Mouse (Mus musculus) urinary bladder, postnatal 4 days (tissue): ENCODE results near the gene Nln.
A peak's percentile ranks its signal among the peaks of the same experiment; 100 is the strongest.

ENCODE experiments used
- DNase-seq, 2 experiments: peaks; one replicate each; pipeline ENCODE4 v3.0.0; 2021 to 2022; ENCODE audit warnings: low spot score in 2 of 2

Gene Nln

GRCm38 (mm10) chr13:104042738-104043137 is 66.7 kb downstream of the Nln start:
- DNase-seq = no peak

- DNase-seq = no peak
These were observed 67.9 kb downstream of the Nln start for GRCm38 (mm10) chr13:104041481-104041880.

GRCm38 (mm10) chr13:104040950-104041349 is 68.5 kb downstream of the Nln start:
- DNase-seq = no peak

GRCm38 (mm10) chr13:104039861-104040260 is 69.6 kb downstream of the Nln start:
- DNase-seq = no peak

GRCm38 (mm10) chr13:104038891-104039290 is 70.5 kb downstream of the Nln start:
- no peak for DNase-seq

- DNase-seq = no peak
These were observed 71.1 kb downstream of the Nln start for GRCm38 (mm10) chr13:104038358-104038757.

GRCm38 (mm10) chr13:104037531-104038290 is 71.7 kb downstream of the Nln start:
- no peak for DNase-seq

GRCm38 (mm10) chr13:104036494-104037290 is 72.7 kb downstream of the Nln start:
- peak in 1 of 2 experiments; percentile 54 for DNase-seq

GRCm38 (mm10) chr13:104035651-104036050 is 73.8 kb downstream of the Nln start:
- DNase-seq = no peak

- DNase-seq = no peak
These were observed 74.6 kb downstream of the Nln start for GRCm38 (mm10) chr13:104034854-104035253.

- DNase-seq = no peak
These were observed 76.7 kb downstream of the Nln start for GRCm38 (mm10) chr13:104032620-104033133.

- DNase-seq = no peak
These were observed 77.5 kb downstream of the Nln start for GRCm38 (mm10) chr13:104031821-104032331.

- DNase-seq = no peak
These were observed 78.5 kb downstream of the Nln start for GRCm38 (mm10) chr13:104030956-104031355.

- DNase-seq = no peak
These were observed 79.9 kb downstream of the Nln start for GRCm38 (mm10) chr13:104029511-104029910.

- DNase-seq = no peak
These were observed 80.3 kb downstream of the Nln start for GRCm38 (mm10) chr13:104029089-104029488.

GRCm38 (mm10) chr13:104026525-104026924 is 82.9 kb downstream of the Nln start:
- no peak for DNase-seq

GRCm38 (mm10) chr13:104025710-104025995 is 83.8 kb downstream of the Nln start:
- no peak for DNase-seq

- peak in 1 of 2 experiments; percentile 34 for DNase-seq
These were observed 84.3 kb downstream of the Nln start for GRCm38 (mm10) chr13:104024856-104025709.

- no peak for DNase-seq
These were observed 85.1 kb downstream of the Nln start for GRCm38 (mm10) chr13:104024275-104024674.

GRCm38 (mm10) chr13:104023356-104023911 is 86.0 kb downstream of the Nln start:
- DNase-seq = no peak

- no peak for DNase-seq
These were observed 90.8 kb downstream of the Nln start for GRCm38 (mm10) chr13:104018466-104019076.
